Mouse (Mus musculus) hindbrain, embryonic 10.5 days (tissue): Measurements from ENCODE around the gene Snn. TPM values are rescaled to one million over a fixed set of nuclear protein-coding genes. Genes with fewer than 3 reads are reported as not detected.
"Not testable (repeated sequence)": the region's sequence is repeated elsewhere in the genome, so short reads cannot be mapped to it uniquely, and the experiment has no call there.

Source experiments
- DNase-seq: peaks from one replicate; pipeline ENCODE4 v3.0.0-alpha.2; 2017; ENCODE audit warnings: low spot score
- H3K27ac ChIP-seq: fragments of 300-500 bp; sonication (generic); 2 replicates; pipeline ENCODE4 v1.5.1; 2016; ENCODE audit warnings: mild to moderate bottlenecking, moderate library complexity
- H3K27me3 ChIP-seq: fragments of 300-500 bp; sonication (generic); 2 replicates; pipeline ENCODE4 v1.6.1; 2016; ENCODE audit warnings: mild to moderate bottlenecking; ENCODE audit not compliant: poor library complexity, insufficient read depth, severe bottlenecking
- H3K36me3 ChIP-seq: fragments of 300-500 bp; sonication (generic); 2 replicates; pipeline ENCODE4 v1.6.1; 2016; ENCODE audit warnings: mild to moderate bottlenecking, moderate library complexity
- H3K4me1 ChIP-seq: fragments of 300-500 bp; sonication (generic); replicated peaks from 2 replicates; pipeline ENCODE4 v1.6.1; 2016; ENCODE audit warnings: mild to moderate bottlenecking
- H3K4me3 ChIP-seq: fragments of 300-500 bp; sonication (generic); 2 replicates; pipeline ENCODE4 v1.5.1; 2016; ENCODE audit warnings: mild to moderate bottlenecking, moderate library complexity
- H3K9me3 ChIP-seq: fragments of 300-500 bp; sonication (generic); 2 replicates; pipeline ENCODE4 v1.6.1; 2016; ENCODE audit warnings: mild to moderate bottlenecking, moderate library complexity
- WGBS: fragments of 180-500 bp; shearing (Covaris S2); methylation state at CpG from one replicate; pipeline ENCODE4 v1.1.7; 2016; 5-methylcytosine and 5-hydroxymethylcytosine counted together
- polyA plus RNA-seq: library from polyadenylated mRNA; unstranded; fragments of >200 nt; fragmentation: Nextera tagmentation; extraction: Ambion mirVana; gene quantifications from 2 replicates; pipeline ENCODE4 v1.2.1, GENCODE M21; 2016

Gene Snn
- 84.0 and 94.7 TPM in 2 replicates for polyA plus RNA-seq

DNA sequence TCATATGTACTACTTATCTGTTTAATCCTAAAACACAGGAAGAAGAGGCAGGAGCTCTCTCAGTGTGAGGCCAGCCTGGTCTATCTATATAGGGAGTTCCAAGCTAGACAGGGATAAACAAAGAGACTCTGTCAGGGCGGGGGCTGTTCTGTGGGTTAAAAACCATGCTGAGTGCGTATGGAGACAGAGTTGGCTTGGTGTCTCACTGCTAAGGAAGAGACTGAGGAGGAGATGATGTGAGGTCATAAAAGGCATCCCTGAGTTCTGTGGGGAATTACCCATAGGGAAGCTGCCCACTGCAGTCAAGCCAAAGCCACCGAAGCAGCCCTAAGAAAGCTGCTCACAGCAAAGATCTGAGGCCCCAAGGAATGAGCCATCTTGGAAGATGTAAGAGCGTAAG is at the start of gene Snn:
Gene Snn (plus strand): TSS at position 301 of the 400 bp plus-strand sequence.
- H3K27me3 ChIP-seq: no peaks in the 10 kb centered on the region
- no peak within 1 kb of the TSS for H3K27ac ChIP-seq
- DNase-seq: no peak
- WGBS: 93% methylated on average over 4 of the region's 4 CpGs
- H3K4me1 ChIP-seq: peaks cover 29% of the 10 kb centered on the region
- no peaks in the 10 kb centered on the region for H3K9me3 ChIP-seq
- H3K36me3 ChIP-seq: no peaks in the 10 kb centered on the region
- H3K4me3 ChIP-seq: no peak within 1 kb of the TSS

DNA sequence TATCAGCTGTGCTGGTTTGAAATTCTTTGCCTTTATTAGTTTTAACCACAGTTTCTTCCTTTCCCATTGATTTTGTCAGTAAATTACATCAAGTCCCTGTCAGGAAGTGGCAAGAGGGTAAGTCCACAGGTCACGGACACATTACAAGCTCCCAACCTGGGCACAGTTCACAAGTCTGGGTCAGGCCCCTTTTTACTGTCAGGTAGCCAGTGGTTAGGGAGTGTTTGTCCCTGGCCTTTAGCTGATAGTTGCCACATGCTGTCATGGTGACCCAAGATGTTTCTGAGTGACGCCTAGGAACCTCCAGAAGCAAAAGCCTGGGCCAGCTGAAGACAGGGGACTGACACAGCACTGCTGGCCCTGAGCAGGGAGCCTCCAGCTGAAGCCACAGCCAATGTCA is 49.5 kb upstream of the Snn start:
- H3K9me3 ChIP-seq: no peaks in the 10 kb centered on the region
- H3K4me3 ChIP-seq: no peak overlapping the region
- no peak for DNase-seq
- no peaks in the 10 kb centered on the region for H3K36me3 ChIP-seq
- H3K27ac ChIP-seq: peak overlapping the region; percentile 77; the same call in 1 of the 2 replicates
- 71% methylated on average over 2 of the region's 2 CpGs for WGBS
- H3K27me3 ChIP-seq: no peaks in the 10 kb centered on the region
- peaks cover 54% of the 10 kb centered on the region for H3K4me1 ChIP-seq

DNA sequence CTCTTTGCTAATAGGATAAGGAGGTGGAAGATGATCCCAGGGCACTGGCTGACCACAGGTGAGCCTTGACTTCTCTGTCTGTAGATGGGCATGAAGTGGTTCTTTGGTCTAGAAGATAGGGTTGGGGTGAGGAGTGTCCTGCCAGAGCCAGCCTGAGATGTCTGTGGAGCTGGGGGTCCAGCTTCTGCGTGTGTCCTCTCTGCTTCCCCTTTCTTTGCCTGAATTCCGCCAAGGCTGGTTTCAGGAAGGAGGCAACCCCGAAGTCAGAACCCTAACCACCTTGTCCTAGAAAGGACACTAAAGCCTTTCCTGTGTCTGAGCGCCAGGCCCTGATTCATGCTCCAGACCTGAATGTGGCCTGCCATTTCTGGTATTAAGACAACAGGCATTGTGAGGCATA is 48.8 kb upstream of the Snn start:
- Histone ChIP-seq H3K4me3 (no peak overlapping the region), H3K36me3 (no peaks in the 10 kb centered on the region), H3K9me3 (no peaks in the 10 kb centered on the region), H3K27ac (peak overlapping the region; percentile 77), H3K27me3 (no peaks in the 10 kb centered on the region), H3K4me1 (peaks cover 47% of the 10 kb centered on the region)
- no peak for DNase-seq
- WGBS: 85% methylated on average over 4 of the region's 4 CpGs

DNA sequence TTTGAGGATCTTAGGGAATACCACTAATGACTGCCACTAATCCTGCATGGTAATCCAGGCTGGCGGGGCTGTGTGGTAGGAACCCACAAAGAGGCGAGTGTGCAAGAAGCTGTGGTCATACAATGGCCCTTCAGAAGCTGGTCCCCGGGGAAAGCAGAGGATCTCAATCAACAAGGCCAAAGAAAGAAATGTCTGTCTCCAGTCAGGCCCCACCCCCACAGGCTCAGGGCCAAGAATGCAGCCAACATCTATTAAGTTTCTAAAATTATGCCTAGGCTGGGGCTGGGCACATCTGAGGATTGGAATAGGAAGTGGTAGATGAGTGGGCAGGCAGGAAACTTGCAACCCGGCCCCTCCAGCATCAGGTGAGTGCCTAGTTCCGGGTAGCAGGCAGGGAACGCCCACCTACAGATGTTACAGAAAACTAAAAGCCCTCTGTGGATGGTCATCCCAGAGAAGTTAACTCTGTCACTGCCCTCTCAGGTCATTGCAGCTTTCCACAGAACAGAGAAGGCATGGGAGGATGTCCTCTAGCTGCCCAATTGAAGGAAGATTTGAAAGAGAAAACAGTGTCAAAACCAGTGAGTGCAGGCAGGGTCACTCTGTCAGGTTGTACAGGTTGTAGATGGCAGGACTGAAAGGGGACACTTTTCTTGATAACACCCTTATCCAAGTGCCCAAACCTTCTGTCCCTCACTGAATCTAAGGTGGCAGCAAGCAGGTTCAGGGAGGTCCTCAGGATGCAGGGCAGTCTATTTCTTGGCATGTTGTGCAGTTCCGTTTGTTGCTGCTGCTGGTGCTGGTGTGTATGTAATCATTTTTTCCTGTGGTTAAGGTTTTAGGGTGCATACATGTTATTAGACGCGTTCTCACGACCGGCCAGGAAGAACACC is 47.9 kb upstream of the Snn start:
- Histone ChIP-seq H3K36me3 (no peaks in the 10 kb centered on the region), H3K9me3 (no peaks in the 10 kb centered on the region), H3K4me3 (no peak overlapping the region), H3K27me3 (no peaks in the 10 kb centered on the region), H3K27ac (peak overlapping the region; percentile 56), H3K4me1 (peaks cover 41% of the 10 kb centered on the region)
- 76% methylated on average over 11 of the region's 11 CpGs for WGBS
- peak; percentile 36 for DNase-seq

DNA sequence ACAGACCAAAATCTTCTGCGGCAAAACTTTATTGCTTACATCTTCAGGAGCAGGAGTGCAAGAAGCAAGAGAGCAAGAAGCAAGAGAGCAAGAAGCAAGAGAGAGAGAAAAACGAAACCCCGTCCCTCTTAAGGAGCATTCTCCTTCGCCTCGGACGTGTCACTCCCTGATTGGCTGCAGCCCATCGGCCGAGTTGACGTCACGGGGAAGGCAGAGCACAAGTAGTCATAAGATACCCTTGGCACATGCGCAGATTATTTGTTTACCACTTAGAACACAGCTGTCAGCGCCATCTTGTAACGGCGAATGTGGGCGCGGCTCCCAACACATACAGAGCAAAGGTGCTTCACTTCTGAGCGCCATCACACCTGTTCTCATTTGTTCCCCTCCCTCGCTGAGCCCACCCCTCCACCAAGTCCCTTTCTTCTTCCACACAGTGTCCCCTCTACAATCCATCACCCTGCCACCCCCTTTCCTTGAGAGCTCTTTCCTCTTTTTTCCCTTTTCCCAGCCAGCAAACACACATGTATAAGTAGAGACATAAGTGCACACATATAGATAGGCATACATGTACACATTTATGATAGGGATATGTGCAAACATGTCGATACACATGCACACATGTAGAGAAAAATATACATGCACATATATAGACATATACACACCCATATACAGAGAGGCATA is 47.1 kb upstream of the Snn start:
- H3K36me3 ChIP-seq, DNase-seq, H3K4me3 ChIP-seq, H3K27ac ChIP-seq, H3K27me3 ChIP-seq, H3K9me3 ChIP-seq: not testable (repeated sequence)
- peaks cover 41% of the 10 kb centered on the region for H3K4me1 ChIP-seq
- 95% methylated on average over 15 of the region's 19 CpGs for WGBS

DNA sequence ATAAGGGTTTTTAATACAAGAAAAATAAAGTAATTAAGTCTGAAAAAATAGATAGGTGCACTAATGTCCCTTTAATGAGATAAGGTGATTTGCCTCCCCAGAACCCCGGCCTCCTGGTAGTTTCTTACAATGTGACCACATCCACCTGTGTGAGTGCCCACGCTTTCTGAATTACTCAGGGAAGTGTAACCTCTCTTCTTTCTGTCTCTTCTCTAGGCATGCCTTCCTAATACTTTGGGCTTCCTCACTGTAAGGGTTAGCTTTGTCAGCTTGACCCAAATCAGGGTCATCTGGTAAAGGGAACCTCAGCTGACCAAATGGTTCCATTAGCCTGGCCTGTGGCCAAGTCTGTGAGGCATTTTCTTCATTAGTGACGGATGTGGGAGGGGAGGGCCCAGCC is 46.3 kb upstream of the Snn start:
- Histone ChIP-seq H3K36me3 (no peaks in the 10 kb centered on the region), H3K4me1 (peaks cover 33% of the 10 kb centered on the region), H3K27ac (0 out of 2 replicates have a peak overlapping the region, but pooled peaks have one; percentile 17), H3K4me3 (no peak overlapping the region), H3K27me3 (no peaks in the 10 kb centered on the region), H3K9me3 (no peaks in the 10 kb centered on the region)
- WGBS: 85% methylated on average over 3 of the region's 3 CpGs
- no peak for DNase-seq

DNA sequence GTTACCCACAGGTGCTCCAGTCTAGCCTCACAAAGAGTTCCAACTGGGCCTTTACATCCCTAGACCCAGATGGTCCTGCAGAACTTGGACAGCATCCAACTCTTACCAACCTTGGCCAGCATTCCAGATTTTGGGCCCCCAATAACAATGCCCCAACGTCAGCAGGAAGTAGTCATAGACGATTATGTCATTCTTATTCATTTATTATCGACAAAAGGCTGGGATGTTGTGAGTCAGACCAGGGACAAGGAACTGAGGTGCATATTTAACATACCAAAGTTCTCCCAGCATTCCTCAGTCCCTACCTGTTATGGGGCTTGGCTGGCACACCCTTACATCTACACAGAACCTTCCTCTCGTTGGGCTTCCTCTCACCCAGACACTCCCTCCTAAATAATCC is 44.4 kb upstream of the Snn start:
- Histone ChIP-seq H3K27ac (no peak overlapping the region), H3K36me3 (no peaks in the 10 kb centered on the region), H3K4me1 (peaks cover 27% of the 10 kb centered on the region), H3K9me3 (no peaks in the 10 kb centered on the region), H3K27me3 (no peaks in the 10 kb centered on the region), H3K4me3 (no peak overlapping the region)
- WGBS: 85% methylated on average over 4 of the region's 4 CpGs
- DNase-seq: no peak

DNA sequence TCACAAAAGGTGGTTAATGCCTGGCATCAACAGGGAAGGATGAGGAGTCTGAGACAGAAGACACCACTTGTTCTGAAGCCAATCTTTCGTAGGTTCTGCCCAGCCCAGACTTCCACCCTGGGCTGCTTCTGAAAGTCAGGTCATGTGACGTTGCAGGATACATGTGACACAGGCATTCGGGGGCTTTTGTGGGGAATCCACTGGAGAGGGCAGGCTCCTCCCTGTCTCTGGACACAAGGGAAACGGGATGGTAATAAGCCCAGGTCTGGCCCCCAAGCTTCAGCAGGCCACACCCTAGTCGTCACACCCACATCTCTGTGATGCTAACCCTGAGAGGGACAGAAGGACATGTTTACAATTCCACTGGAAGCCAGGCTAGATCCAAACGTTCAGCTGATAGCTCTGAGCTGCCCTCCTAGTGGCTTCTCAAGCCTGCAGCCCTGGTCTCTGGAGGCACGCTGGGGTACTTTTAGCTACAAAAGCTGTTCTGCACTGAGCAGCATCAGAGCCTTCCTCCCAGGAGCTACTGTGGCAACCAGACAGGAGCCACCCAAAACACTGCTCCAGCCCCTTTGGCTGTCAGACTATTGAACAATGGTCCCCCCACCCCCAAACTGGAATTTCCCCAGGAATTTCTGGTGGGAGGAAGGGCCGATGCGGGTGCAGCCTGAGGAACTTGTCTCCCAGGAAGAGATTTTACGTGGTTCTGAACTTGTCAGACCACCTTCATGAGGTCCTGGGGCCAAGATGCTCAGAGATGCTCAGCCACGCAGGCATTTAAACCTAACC is 42.7 kb upstream of the Snn start:
- peak overlapping the region; percentile 66 for H3K27ac ChIP-seq
- H3K4me1 ChIP-seq: peaks cover 19% of the 10 kb centered on the region
- H3K27me3 ChIP-seq: no peaks in the 10 kb centered on the region; the same call in 1 of the 2 replicates
- DNase-seq: no peak
- no peaks in the 10 kb centered on the region for H3K36me3 ChIP-seq
- 61% methylated on average over 11 of the region's 11 CpGs for WGBS
- H3K4me3 ChIP-seq: no peak overlapping the region
- H3K9me3 ChIP-seq: no peaks in the 10 kb centered on the region

DNA sequence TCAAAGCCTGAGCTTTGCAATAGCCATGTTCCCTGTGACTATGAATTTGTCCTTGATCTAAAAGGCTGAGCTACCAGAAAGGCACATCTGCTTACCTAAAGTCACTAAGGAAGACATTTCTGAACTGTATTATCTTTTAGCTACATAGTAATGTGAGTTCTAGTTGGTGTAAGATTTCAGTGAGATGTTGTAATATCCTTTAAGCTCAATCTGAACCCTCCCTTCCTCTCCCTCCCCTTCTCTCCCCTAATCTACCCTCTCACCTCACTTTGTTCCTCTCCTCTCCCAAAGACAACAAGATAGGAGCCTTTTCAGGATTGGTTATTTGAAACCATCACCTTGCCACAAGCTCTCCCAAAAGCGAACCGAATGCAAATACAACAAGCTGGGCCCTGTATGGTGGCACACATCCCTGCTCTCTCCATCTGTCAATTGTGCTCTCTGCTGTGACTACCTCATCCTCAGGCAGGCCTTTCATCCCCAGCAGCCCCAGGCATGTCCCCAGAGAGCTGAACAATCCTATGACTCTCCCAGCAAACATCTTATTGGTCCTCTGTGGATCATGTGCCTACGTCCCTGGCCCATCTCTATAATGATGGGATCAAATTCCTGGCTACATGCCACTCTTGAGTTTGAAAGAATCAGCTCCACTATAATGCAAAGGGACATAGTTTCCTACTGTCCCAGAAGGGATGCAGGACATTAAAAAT is 39.2 kb upstream of the Snn start:
- H3K9me3 ChIP-seq: no peaks in the 10 kb centered on the region
- DNase-seq: no peak
- 66% methylated on average over 3 of the region's 3 CpGs for WGBS

DNA sequence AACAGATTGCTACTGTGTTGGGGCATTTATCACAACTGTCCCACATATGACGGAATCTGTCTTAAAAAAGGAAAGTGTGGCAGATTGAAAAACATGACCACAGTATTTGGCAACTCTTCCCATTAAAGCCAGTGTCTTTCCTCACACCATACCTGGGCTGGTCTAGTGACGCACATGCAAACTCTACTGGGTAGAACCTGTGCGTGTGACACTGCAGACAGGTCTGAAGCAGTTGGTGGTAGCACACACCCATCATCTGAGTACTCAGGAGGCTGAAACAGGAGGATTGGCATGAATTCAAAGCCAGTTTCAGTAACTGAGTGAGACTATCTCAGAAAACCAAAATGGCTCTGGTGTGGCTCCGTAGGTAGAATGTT is 38.6 kb upstream of the Snn start:
- Histone ChIP-seq H3K4me1 (peaks cover 21% of the 10 kb centered on the region), H3K27ac (no peak overlapping the region), H3K36me3 (no peaks in the 10 kb centered on the region), H3K4me3 (no peak overlapping the region), H3K9me3 (no peaks in the 10 kb centered on the region), H3K27me3 (no peaks in the 10 kb centered on the region; the same call in 1 of the 2 replicates)
- WGBS: 88% methylated on average over 4 of the region's 4 CpGs
- no peak for DNase-seq

More for the DNA sequence above, 39.2 kb upstream of the Snn start:
- H3K4me3 ChIP-seq: no peak overlapping the region
- 0 out of 2 replicates have a peak overlapping the region, but pooled peaks have one; percentile 12 for H3K27ac ChIP-seq
- H3K36me3 ChIP-seq: no peaks in the 10 kb centered on the region
- no peaks in the 10 kb centered on the region; the same call in 1 of the 2 replicates for H3K27me3 ChIP-seq
- H3K4me1 ChIP-seq: peaks cover 21% of the 10 kb centered on the region

DNA sequence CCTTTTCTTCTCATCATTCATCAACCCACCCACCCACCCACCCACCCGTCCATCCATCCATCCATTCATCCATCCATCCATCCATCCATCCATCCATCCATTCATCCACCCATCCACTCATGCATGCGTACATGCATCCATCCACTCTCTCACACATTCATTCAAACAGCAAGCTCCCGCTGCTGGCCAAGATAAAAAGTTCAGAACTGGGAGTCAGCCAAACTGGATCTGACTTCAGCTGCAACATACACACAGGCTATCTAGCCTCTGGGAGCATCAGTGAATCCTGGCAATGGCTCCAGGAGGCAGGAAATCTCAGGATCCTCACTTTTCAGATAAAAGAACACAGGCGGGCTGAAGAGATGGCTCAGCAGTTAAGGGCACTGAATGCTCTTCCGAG is 37.1 kb upstream of the Snn start:
- Histone ChIP-seq H3K4me1 (peaks cover 11% of the 10 kb centered on the region; the same call in 1 of the 2 replicates), H3K27me3 (no peaks in the 10 kb centered on the region; the same call in 1 of the 2 replicates), H3K27ac (no peak overlapping the region), H3K36me3 (no peaks in the 10 kb centered on the region), H3K9me3 (no peaks in the 10 kb centered on the region), H3K4me3 (no peak overlapping the region)
- 89% methylated on average over 5 of the region's 5 CpGs for WGBS
- DNase-seq: no peak

DNA sequence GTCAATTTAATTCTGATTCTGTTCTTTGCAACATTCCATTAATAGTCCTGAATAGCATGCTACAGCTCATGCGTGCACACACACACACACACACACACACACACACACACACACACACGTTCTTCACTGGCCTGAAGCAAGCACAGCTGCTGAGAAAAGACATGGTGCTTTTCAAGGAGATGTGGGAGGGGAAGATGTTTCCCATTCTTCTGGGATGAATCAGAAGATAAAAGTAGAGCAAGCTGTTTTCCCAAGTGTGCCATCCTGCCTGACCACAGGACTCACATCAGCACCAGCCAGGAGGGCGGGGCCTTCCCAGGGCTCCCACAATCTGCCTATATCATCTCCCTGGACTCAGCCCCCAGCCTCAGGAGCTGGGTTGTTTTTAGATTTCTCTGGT is 35.9 kb upstream of the Snn start:
- Histone ChIP-seq H3K27me3 (no peaks in the 10 kb centered on the region; the same call in 1 of the 2 replicates), H3K9me3 (no peaks in the 10 kb centered on the region), H3K36me3 (no peaks in the 10 kb centered on the region), H3K4me1 (peaks cover 11% of the 10 kb centered on the region; the same call in 1 of the 2 replicates), H3K27ac (no peak overlapping the region), H3K4me3 (no peak overlapping the region)
- WGBS: 88% methylated on average over 3 of the region's 3 CpGs
- DNase-seq: no peak
